Mouse (Mus musculus) liver, adult 2 months (tissue): ENCODE results near the gene Rrm1.

ENCODE experiments used
- CTCF ChIP-seq: fragments of 200-500 bp; IDR thresholded peaks from 2 replicates; pipeline ENCODE4 v1.5.1; 2011; ENCODE audit warnings: low read depth, low read length, control low read depth
- POLR2A ChIP-seq: fragments of 200-500 bp; IDR thresholded peaks from 2 replicates; pipeline ENCODE4 v1.6.1; 2011; ENCODE audit warnings: low read length, control low read depth; ENCODE audit not compliant: insufficient read depth; ENCODE audit errors: extremely low read depth

GRCm38 (mm10) chr7:102477377-102477776 lies 35.9 kb downstream of the Rrm1 start:
- TF ChIP-seq CTCF (no peak), POLR2A (no peak)
